Mouse (Mus musculus): ENCODE data around the gene Rcbtb2.

GRCm38 (mm10) chr14:73111091-73111490 is 11.7 kb upstream of the Rcbtb2 start:
- TF ChIP-seq GATA1 (IDR thresholded peaks at IDR 0.05; ENCODE audit: low read length) = no peak
- no peak for TF ChIP-seq TAL1 (IDR thresholded peaks at IDR 0.05; ENCODE audit: low read length)

All from erythroblast, embryonic 14.5 days (primary cell).